Mouse (Mus musculus): Measurements from ENCODE around the gene Aqp3. TPM values are rescaled to one million over a fixed set of nuclear protein-coding genes. Genes with fewer than 3 reads are reported as not detected.

The Aqp3 gene
- total and polyA plus RNA-seq, 2 experiments: not detected

DNA sequence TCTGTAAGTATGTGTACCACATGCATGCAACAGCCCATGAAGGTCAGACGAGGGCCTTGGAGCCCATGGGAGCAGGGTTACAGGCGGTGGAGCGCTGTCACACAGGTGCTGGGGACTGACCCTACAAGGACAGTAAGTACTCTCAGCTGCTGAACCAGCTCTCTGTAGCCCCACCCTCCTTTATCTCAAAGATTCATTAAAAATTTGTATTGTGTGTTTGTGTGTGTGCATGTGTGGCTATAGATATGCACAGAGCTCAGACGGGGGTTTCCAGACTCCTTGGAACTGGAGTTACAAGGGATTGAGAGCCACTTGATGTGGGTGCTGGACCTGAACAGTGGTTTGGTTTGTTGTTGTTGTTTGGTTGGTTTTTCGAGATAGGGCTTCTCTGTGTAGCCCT, 16.2 kb downstream of the Aqp3 start:
- no peaks in the 10 kb centered on the region for H3K4me1 ChIP-seq (ENCODE audit: control insufficient read depth, insufficient read depth, low read length)
- H3K27ac ChIP-seq (replicated peaks; ENCODE audit: insufficient read depth, low read depth, low read length): no peak overlapping the region

DNA sequence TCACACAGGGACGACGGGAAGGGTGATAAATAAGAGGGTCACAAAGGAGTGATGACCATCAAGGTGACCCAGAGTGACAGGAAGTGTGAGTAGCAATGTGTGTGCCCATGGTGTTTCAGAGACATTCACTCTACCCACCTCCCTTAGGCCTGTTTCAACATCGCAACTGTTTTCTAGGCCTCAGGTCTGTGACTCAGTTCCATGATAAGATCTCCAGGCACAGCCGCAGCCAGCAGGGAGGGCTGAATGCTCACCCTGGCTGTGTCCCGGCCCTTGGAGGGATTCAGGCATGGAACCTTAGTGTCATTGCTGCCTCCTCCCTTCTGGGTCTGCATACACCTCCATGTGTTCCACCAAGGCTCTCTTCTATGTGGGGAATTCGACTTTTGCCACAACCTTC, 19.3 kb downstream of the Aqp3 start:
- Histone ChIP-seq H3K4me3 (ENCODE audit: insufficient read depth, low read depth, low read length) (no peak overlapping the region), H3K27ac (replicated peaks; ENCODE audit: insufficient read depth, low read depth, low read length) (no peak overlapping the region), H3K27me3 (ENCODE audit: control insufficient read depth, insufficient read depth, low read length) (no peaks in the 10 kb centered on the region), H3K9ac (ENCODE audit: low read depth, low read length) (no peak overlapping the region), H3K4me1 (ENCODE audit: control insufficient read depth, insufficient read depth, low read length) (no peaks in the 10 kb centered on the region), H3K36me3 (ENCODE audit: control insufficient read depth, insufficient read depth, low read length) (no peaks in the 10 kb centered on the region), H3K79me2 (ENCODE audit: control insufficient read depth, insufficient read depth, low read length) (no peaks in the 10 kb centered on the region)
- no peak for TF ChIP-seq CTCF (IDR thresholded peaks at IDR 0.05; ENCODE audit: low read depth, low read length)
- TF ChIP-seq POLR2A (IDR thresholded peaks at IDR 0.05; ENCODE audit: extremely low read depth, insufficient read depth, low read length): no peak
- 76% methylated on average over 6 of the region's 6 CpGs for WGBS
- DNase-seq (ENCODE audit: extremely low read depth, low read depth, low spot score): no peak

More for the DNA sequence above, 16.2 kb downstream of the Aqp3 start:
- 88% methylated on average over 5 of the region's 5 CpGs for WGBS
- no peaks in the 10 kb centered on the region for H3K79me2 ChIP-seq (ENCODE audit: control insufficient read depth, insufficient read depth, low read length)
- H3K27me3 ChIP-seq (ENCODE audit: control insufficient read depth, insufficient read depth, low read length): no peaks in the 10 kb centered on the region
- no peak overlapping the region for H3K9ac ChIP-seq (ENCODE audit: low read depth, low read length)
- no peak for DNase-seq (ENCODE audit: extremely low read depth, low read depth, low spot score)
- TF ChIP-seq POLR2A (IDR thresholded peaks at IDR 0.05; ENCODE audit: extremely low read depth, insufficient read depth, low read length) (no peak), CTCF (IDR thresholded peaks at IDR 0.05; ENCODE audit: low read depth, low read length) (no peak)
- no peak overlapping the region for H3K4me3 ChIP-seq (ENCODE audit: insufficient read depth, low read depth, low read length)
- H3K36me3 ChIP-seq (ENCODE audit: control insufficient read depth, insufficient read depth, low read length): no peaks in the 10 kb centered on the region

DNA sequence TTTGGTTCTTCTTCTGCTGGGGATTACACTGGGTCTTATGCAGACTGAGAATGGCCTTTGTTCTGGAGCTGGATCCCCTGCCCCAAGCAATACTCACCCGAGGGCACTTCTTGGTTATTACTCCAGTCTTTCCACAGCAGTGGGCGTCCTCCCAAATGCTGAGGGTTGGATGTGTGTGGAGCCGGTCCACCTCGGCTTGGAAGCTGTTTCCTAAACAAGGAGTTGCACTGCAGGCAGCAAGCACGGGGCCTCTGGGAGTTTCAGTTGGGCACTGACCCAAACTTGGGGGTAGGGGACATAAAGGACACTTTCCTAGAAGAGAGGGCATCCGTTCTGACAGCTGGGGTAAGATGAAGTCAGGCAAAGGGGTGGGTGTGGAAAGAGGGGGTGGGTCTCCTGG, 23.5 kb downstream of the Aqp3 start:
- TF ChIP-seq CTCF (IDR thresholded peaks at IDR 0.05; ENCODE audit: low read depth, low read length) (no peak), POLR2A (IDR thresholded peaks at IDR 0.05; ENCODE audit: extremely low read depth, insufficient read depth, low read length) (no peak)
- no peak overlapping the region for H3K4me3 ChIP-seq (ENCODE audit: insufficient read depth, low read depth, low read length)
- WGBS: 75% methylated on average over 6 of the region's 6 CpGs
- no peak for DNase-seq (ENCODE audit: extremely low read depth, low read depth, low spot score)
- no peaks in the 10 kb centered on the region for H3K27me3 ChIP-seq (ENCODE audit: control insufficient read depth, insufficient read depth, low read length)
- no peak overlapping the region for H3K27ac ChIP-seq (replicated peaks; ENCODE audit: insufficient read depth, low read depth, low read length)
- no peaks in the 10 kb centered on the region for H3K4me1 ChIP-seq (ENCODE audit: control insufficient read depth, insufficient read depth, low read length)
- no peak overlapping the region for H3K9ac ChIP-seq (ENCODE audit: low read depth, low read length)
- no peaks in the 10 kb centered on the region for H3K36me3 ChIP-seq (ENCODE audit: control insufficient read depth, insufficient read depth, low read length)
- no peaks in the 10 kb centered on the region for H3K79me2 ChIP-seq (ENCODE audit: control insufficient read depth, insufficient read depth, low read length)

DNA sequence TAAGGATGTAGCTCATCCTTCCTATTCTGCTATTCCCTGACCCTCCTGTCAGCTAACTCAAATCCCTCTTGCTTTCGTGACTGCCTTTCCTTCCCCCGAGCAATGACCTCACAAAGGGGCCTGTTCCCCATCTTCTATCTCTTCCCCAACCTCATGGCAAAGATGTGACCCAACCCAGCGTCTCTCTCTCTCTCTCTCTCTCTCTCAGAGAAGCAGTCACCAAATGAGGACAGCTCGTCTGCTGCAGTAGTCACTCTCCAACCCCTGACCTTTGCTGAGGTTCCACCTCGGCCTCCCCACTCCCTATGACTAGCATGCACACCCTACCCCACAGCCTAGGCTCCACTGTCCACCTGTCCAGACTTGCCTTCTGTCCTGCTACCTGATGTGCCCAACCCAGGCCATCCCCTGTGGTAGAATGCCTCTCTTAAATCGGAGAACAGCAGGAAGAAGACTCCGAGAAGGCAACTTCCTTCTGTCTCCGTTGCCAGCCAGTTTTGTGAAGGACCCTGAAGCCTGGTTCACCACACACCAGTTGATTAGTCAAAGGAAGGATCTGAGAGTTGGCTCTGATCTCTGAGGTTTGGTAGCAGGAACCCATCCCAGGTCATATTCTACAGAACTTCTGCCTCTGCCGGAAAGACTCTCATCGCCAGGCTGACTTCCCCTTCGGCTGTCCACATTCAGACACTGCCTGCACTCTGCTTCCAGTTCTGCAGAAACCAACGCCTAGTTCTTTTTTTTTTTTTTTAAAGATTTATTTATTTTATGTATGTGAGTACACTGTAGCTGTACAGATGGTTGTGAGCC, 24.8 kb downstream of the Aqp3 start:
- peak; percentile 27 for DNase-seq (ENCODE audit: extremely low read depth, low read depth, low spot score)
- Histone ChIP-seq H3K79me2 (ENCODE audit: control insufficient read depth, insufficient read depth, low read length) (no peaks in the 10 kb centered on the region), H3K4me1 (ENCODE audit: control insufficient read depth, insufficient read depth, low read length) (no peaks in the 10 kb centered on the region), H3K9ac (ENCODE audit: low read depth, low read length) (no peak overlapping the region), H3K4me3 (ENCODE audit: insufficient read depth, low read depth, low read length) (no peak overlapping the region), H3K36me3 (ENCODE audit: control insufficient read depth, insufficient read depth, low read length) (no peaks in the 10 kb centered on the region), H3K27ac (replicated peaks; ENCODE audit: insufficient read depth, low read depth, low read length) (no peak overlapping the region), H3K27me3 (ENCODE audit: control insufficient read depth, insufficient read depth, low read length) (no peaks in the 10 kb centered on the region)
- TF ChIP-seq CTCF (IDR thresholded peaks at IDR 0.05; ENCODE audit: low read depth, low read length) (no peak), POLR2A (IDR thresholded peaks at IDR 0.05; ENCODE audit: extremely low read depth, insufficient read depth, low read length) (no peak)
- WGBS: 78% methylated on average over 12 of the region's 12 CpGs

DNA sequence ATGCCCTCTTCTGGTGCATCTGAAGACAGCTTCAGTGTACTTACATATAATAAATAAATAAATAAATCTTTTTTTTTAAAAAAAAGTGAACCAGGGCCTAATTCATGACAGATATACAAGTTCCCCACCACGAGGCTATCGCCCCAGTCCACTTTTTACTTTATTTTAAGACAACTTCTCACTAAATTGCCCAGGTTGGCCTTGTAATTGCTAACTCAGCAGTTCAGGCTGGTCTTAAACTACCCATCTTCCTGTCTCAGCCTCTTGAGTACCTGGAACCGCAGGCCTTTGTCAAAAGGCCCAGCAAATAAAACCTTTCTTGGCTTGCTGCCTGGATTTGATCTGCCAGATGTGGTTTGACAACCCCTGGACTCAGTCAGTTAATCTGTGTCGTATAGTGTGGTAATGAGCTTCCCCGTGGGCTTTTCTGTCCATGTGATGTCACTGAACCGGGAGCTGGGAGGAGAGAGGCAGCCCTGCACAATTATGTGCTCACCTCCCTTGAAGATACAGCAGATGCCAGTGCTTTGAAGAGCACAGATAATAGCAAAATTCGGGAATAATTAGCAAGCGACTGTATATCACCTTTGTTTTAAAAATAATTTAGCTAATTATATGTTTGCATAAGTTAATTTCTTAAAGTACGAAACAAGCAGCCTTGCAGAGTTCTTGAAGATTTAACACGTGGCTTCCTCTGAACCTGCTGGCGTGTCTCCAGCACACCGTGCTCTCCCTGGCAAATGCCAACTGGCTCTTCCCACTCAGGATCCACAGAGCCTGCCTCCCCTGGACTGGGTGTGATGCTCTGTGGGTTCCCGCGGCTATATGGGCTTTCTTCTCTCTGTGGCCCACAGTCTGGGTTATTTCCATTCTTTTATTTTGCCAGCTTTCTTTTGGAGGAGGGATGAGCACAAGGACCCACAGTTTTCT, 26.2 kb downstream of the Aqp3 start:
- no peak for DNase-seq (ENCODE audit: extremely low read depth, low read depth, low spot score)

More for the DNA sequence above, 26.2 kb downstream of the Aqp3 start:
- H3K9ac ChIP-seq (ENCODE audit: low read depth, low read length): no peak overlapping the region
- H3K79me2 ChIP-seq (ENCODE audit: control insufficient read depth, insufficient read depth, low read length): no peaks in the 10 kb centered on the region
- TF ChIP-seq CTCF (IDR thresholded peaks at IDR 0.05; ENCODE audit: low read depth, low read length): no peak
- no peak for TF ChIP-seq POLR2A (IDR thresholded peaks at IDR 0.05; ENCODE audit: extremely low read depth, insufficient read depth, low read length)
- no peaks in the 10 kb centered on the region for H3K27me3 ChIP-seq (ENCODE audit: control insufficient read depth, insufficient read depth, low read length)
- H3K27ac ChIP-seq (replicated peaks; ENCODE audit: insufficient read depth, low read depth, low read length): no peak overlapping the region
- 72% methylated on average over 14 of the region's 14 CpGs for WGBS
- H3K4me3 ChIP-seq (ENCODE audit: insufficient read depth, low read depth, low read length): no peak overlapping the region
- no peaks in the 10 kb centered on the region for H3K4me1 ChIP-seq (ENCODE audit: control insufficient read depth, insufficient read depth, low read length)
- H3K36me3 ChIP-seq (ENCODE audit: control insufficient read depth, insufficient read depth, low read length): no peaks in the 10 kb centered on the region

Measured in liver, adult 2 months (tissue).